Mouse (Mus musculus) MEL (cell line): Measurements from ENCODE around the gene Polr3gl. TPM values are rescaled to one million over a fixed set of nuclear protein-coding genes. Genes with fewer than 3 reads are reported as not detected.
A peak's percentile ranks its signal among the peaks of the same experiment; 100 is the strongest.

Source experiments
- DNase-seq: peaks from one replicate; pipeline ENCODE4 v3.0.0; 2011; ENCODE audit warnings: low read depth, low spot score
- H3K27ac ChIP-seq: 2 replicates; pipeline ENCODE4 v1.5.1; 2012; ENCODE audit warnings: low read depth, mild to moderate bottlenecking, control low read depth, low read length, moderate library complexity; ENCODE audit not compliant: control insufficient read depth
- H3K27me3 ChIP-seq, 2 experiments: fragments of 150-350 bp in 1 of 2; sonication (generic) in 1 of 2; 2 replicates each; pipeline ENCODE4 v1.6.1; 2012; ENCODE audit warnings: low read length in 2 of 2, mild to moderate bottlenecking in 2 of 2, improper control_type of control experiment in 1 of 2, moderate library complexity in 1 of 2; ENCODE audit not compliant: insufficient read depth in 2 of 2, control insufficient read depth in 1 of 2
- H3K36me3 ChIP-seq, 2 experiments: 2 replicates each; pipeline ENCODE4 v1.6.1; 2012 to 2014; ENCODE audit warnings: low read length in 2 of 2, improper control_type of control experiment in 1 of 2, inconsistent platforms in 1 of 2, mild to moderate bottlenecking in 1 of 2; ENCODE audit not compliant: insufficient read depth in 2 of 2, control insufficient read depth in 1 of 2
- H3K4me1 ChIP-seq, 2 experiments: fragments of 150-350 bp in 1 of 2; sonication (generic) in 1 of 2; 2 replicates each; pipeline ENCODE4 v1.6.1; 2012; ENCODE audit warnings: low read length in 2 of 2, improper control_type of control experiment in 1 of 2, mild to moderate bottlenecking in 1 of 2; ENCODE audit not compliant: insufficient read depth in 2 of 2, control insufficient read depth in 1 of 2
- H3K4me3 ChIP-seq, 2 experiments: fragments of 150-350 bp in 1 of 2; sonication (generic) in 1 of 2; 2 replicates each; pipeline ENCODE4 v1.5.1; 2012; ENCODE audit warnings: low read depth in 2 of 2, low read length in 2 of 2, mild to moderate bottlenecking in 2 of 2, moderate library complexity in 2 of 2, control low read depth in 1 of 2, improper control_type of control experiment in 1 of 2; ENCODE audit not compliant: control insufficient read depth in 1 of 2, insufficient read depth in 1 of 2
- H3K79me2 ChIP-seq: 2 replicates; pipeline ENCODE4 v1.6.1; 2012; ENCODE audit warnings: mild to moderate bottlenecking, low read length, moderate library complexity; ENCODE audit not compliant: control insufficient read depth, poor library complexity, insufficient read depth
- H3K9ac ChIP-seq: 2 replicates; pipeline ENCODE4 v1.6.1; 2012; ENCODE audit warnings: low read depth, mild to moderate bottlenecking, control low read depth, low read length, moderate library complexity; ENCODE audit not compliant: control insufficient read depth, poor library complexity, severe bottlenecking
- H3K9me3 ChIP-seq: fragments of 150-350 bp; sonication (generic); replicated peaks from 2 replicates; pipeline ENCODE4 v1.6.1; 2012; ENCODE audit warnings: mild to moderate bottlenecking, low read length, improper control_type of control experiment, moderate library complexity; ENCODE audit not compliant: insufficient read depth
- BHLHE40 ChIP-seq: IDR thresholded peaks from 2 replicates; pipeline ENCODE4 v1.6.1; 2012; ENCODE audit warnings: low read depth, mild to moderate bottlenecking, inconsistent platforms, low read length, improper control_type of control experiment, borderline replicate concordance
- CHD1 ChIP-seq: IDR thresholded peaks from 2 replicates; pipeline ENCODE4 v1.6.1; 2012; ENCODE audit warnings: low read depth, mild to moderate bottlenecking, inconsistent platforms, low read length, improper control_type of control experiment
- CHD2 ChIP-seq: IDR thresholded peaks from 2 replicates; pipeline ENCODE4 v1.6.1; 2011; ENCODE audit warnings: low read length, improper control_type of control experiment
- E2F4 ChIP-seq: IDR thresholded peaks from 2 replicates; pipeline ENCODE4 v1.6.1; 2011; ENCODE audit warnings: low read depth, low read length, improper control_type of control experiment, borderline replicate concordance
- ELF1 ChIP-seq: IDR thresholded peaks from 2 replicates; pipeline ENCODE4 v1.6.1; 2014; ENCODE audit warnings: low read depth, mild to moderate bottlenecking, inconsistent platforms, low read length, improper control_type of control experiment, moderate library complexity
- EP300 ChIP-seq, 2 experiments: IDR thresholded peaks; 2 replicates each; pipeline ENCODE4 v1.6.1; 2011; ENCODE audit warnings: improper control_type of control experiment in 2 of 2, low read length in 2 of 2, low read depth in 1 of 2, mild to moderate bottlenecking in 1 of 2
- ETS1 ChIP-seq: IDR thresholded peaks from 2 replicates; pipeline ENCODE4 v1.6.1; 2012; ENCODE audit warnings: low read depth, mild to moderate bottlenecking, inconsistent platforms, low read length, improper control_type of control experiment, moderate library complexity
- GATA1 ChIP-seq: IDR thresholded peaks from 2 replicates; pipeline ENCODE4 v1.6.1; 2011; ENCODE audit warnings: low read depth, low read length, improper control_type of control experiment
- HCFC1 ChIP-seq: IDR thresholded peaks from 2 replicates; pipeline ENCODE4 v1.6.1; 2012; ENCODE audit warnings: low read depth, mild to moderate bottlenecking, inconsistent platforms, low read length, improper control_type of control experiment, moderate library complexity
- JUND ChIP-seq: IDR thresholded peaks from 2 replicates; pipeline ENCODE4 v1.6.1; 2011; ENCODE audit warnings: low read depth, mild to moderate bottlenecking, improper control_type of control experiment, low read length
- MAFK ChIP-seq: IDR thresholded peaks from 2 replicates; pipeline ENCODE4 v1.6.1; 2011; ENCODE audit warnings: low read depth, mild to moderate bottlenecking, low read length, improper control_type of control experiment, borderline replicate concordance
- MAX ChIP-seq: IDR thresholded peaks from 2 replicates; pipeline ENCODE4 v1.6.1; 2011; ENCODE audit warnings: low read length, improper control_type of control experiment
- MAZ ChIP-seq: IDR thresholded peaks from 2 replicates; pipeline ENCODE4 v1.6.1; 2012; ENCODE audit warnings: low read depth, mild to moderate bottlenecking, inconsistent platforms, low read length, improper control_type of control experiment
- MEF2A ChIP-seq: IDR thresholded peaks from 2 replicates; pipeline ENCODE4 v1.6.1; 2014; ENCODE audit warnings: low read depth, mild to moderate bottlenecking, inconsistent platforms, low read length, improper control_type of control experiment; ENCODE audit not compliant: poor library complexity, insufficient replicate concordance, severe bottlenecking; ENCODE audit errors: extremely low read depth
- MXI1 ChIP-seq: IDR thresholded peaks from 2 replicates; pipeline ENCODE4 v1.6.1; 2011; ENCODE audit warnings: mild to moderate bottlenecking, low read depth, low read length, improper control_type of control experiment
- MYB ChIP-seq: IDR thresholded peaks from 2 replicates; pipeline ENCODE4 v1.6.1; 2011; ENCODE audit warnings: mild to moderate bottlenecking, low read depth, low read length, improper control_type of control experiment
- MYC ChIP-seq: IDR thresholded peaks from 2 replicates; pipeline ENCODE4 v1.6.1; 2011; ENCODE audit warnings: low read depth, mild to moderate bottlenecking, low read length, improper control_type of control experiment, moderate library complexity
- NELFE ChIP-seq: IDR thresholded peaks from 2 replicates; pipeline ENCODE4 v1.6.1; 2011; ENCODE audit warnings: low read depth, low read length, improper control_type of control experiment
- POLR2A ChIP-seq, 2 experiments: IDR thresholded peaks; 2 replicates each; pipeline ENCODE4 v1.6.1; 2011 to 2012; ENCODE audit warnings: low read length in 2 of 2, mild to moderate bottlenecking in 2 of 2, control low read depth in 1 of 2, improper control_type of control experiment in 1 of 2, low read depth in 1 of 2, moderate library complexity in 1 of 2; ENCODE audit not compliant: control insufficient read depth in 1 of 2, insufficient read depth in 1 of 2, poor library complexity in 1 of 2
- POLR2AphosphoS2 ChIP-seq: IDR thresholded peaks from 2 replicates; pipeline ENCODE4 v1.6.1; 2011; ENCODE audit warnings: low read length, improper control_type of control experiment
- POLR2AphosphoS5 ChIP-seq: IDR thresholded peaks from 2 replicates; pipeline ENCODE4 v1.6.1; 2012; ENCODE audit warnings: low read depth, borderline replicate concordance, mild to moderate bottlenecking, inconsistent platforms, low read length, moderate library complexity, mixed read lengths
- RAD21 ChIP-seq: IDR thresholded peaks from 2 replicates; pipeline ENCODE4 v1.6.1; 2011; ENCODE audit warnings: mild to moderate bottlenecking, low read depth, low read length, improper control_type of control experiment
- SIN3A ChIP-seq: IDR thresholded peaks from 2 replicates; pipeline ENCODE4 v1.6.1; 2012; ENCODE audit warnings: low read length, improper control_type of control experiment, inconsistent platforms
- SMC3 ChIP-seq: IDR thresholded peaks from 2 replicates; pipeline ENCODE4 v1.6.1; 2011; ENCODE audit warnings: low read depth, low read length, improper control_type of control experiment
- TAL1 ChIP-seq: IDR thresholded peaks from 2 replicates; pipeline ENCODE4 v1.6.1; 2012; ENCODE audit warnings: mild to moderate bottlenecking, inconsistent platforms, low read length, moderate library complexity, mixed read lengths
- UBTF ChIP-seq: IDR thresholded peaks from 2 replicates; pipeline ENCODE4 v1.6.1; 2012; ENCODE audit warnings: low read depth, mild to moderate bottlenecking, inconsistent platforms, low read length, improper control_type of control experiment, moderate library complexity, borderline replicate concordance; ENCODE audit not compliant: insufficient read depth
- USF1 ChIP-seq: IDR thresholded peaks from 2 replicates; pipeline ENCODE4 v1.6.1; 2014; ENCODE audit warnings: low read depth, mild to moderate bottlenecking, inconsistent platforms, low read length, improper control_type of control experiment, moderate library complexity
- ZC3H11A ChIP-seq: IDR thresholded peaks from 2 replicates; pipeline ENCODE4 v1.6.1; 2012; ENCODE audit warnings: low read depth, mild to moderate bottlenecking, inconsistent platforms, low read length, improper control_type of control experiment
- ZKSCAN1 ChIP-seq: IDR thresholded peaks from 2 replicates; pipeline ENCODE4 v1.6.1; 2012; ENCODE audit warnings: low read depth, mild to moderate bottlenecking, inconsistent platforms, low read length, improper control_type of control experiment, moderate library complexity
- ZMIZ1 ChIP-seq: IDR thresholded peaks from 2 replicates; pipeline ENCODE4 v1.6.1; 2012; ENCODE audit warnings: low read depth, mild to moderate bottlenecking, inconsistent platforms, low read length, improper control_type of control experiment, moderate library complexity
- ZNF384 ChIP-seq: IDR thresholded peaks from 2 replicates; pipeline ENCODE4 v1.6.1; 2012; ENCODE audit warnings: low read depth, mild to moderate bottlenecking, inconsistent platforms, low read length, improper control_type of control experiment
- polyA plus RNA-seq, 2 experiments: library from polyadenylated mRNA; stranded (reverse) in 1 of 2; unstranded in 1 of 2; fragments of >175 nt in 1 of 2; fragments of >200 nt in 1 of 2; gene quantifications; 2 replicates each; pipeline versions ENCODE4 v1.2.1 to v1.2.4; 2012; ENCODE audit warnings: low replicate concordance in 2 of 2, low read depth in 1 of 2; ENCODE audit not compliant: insufficient read length in 2 of 2, insufficient read depth in 1 of 2, missing spikeins in 1 of 2
- total RNA-seq: library from RNA; depleted of rRNA; stranded (reverse); fragments of 300-350 nt; gene quantifications from 2 replicates; pipeline ENCODE4 v1.2.3, GENCODE M21; 2012

Gene Polr3gl
- total and polyA plus RNA-seq, 3 experiments, result 31.1 to 39.8 TPM; not detected in 1

- peaks cover 5 to 19% of the 10 kb centered on the region in 2 experiments; a peak in 3 of 4 replicates for H3K4me1 ChIP-seq
- peak overlapping the region; percentile 87 for H3K9ac ChIP-seq
- peaks cover 11 to 27% of the 10 kb centered on the region in 2 experiments; a peak in 3 of 4 replicates for H3K36me3 ChIP-seq
- no peak for TF ChIP-seq POLR2AphosphoS5
- TF ChIP-seq TAL1, result no peak
- no peak for TF ChIP-seq MYB
- no peak for TF ChIP-seq POLR2A (IDR thresholded peaks at IDR 0.05; ENCODE audit: control insufficient read depth in 1 of 2, insufficient read depth in 1 of 2, low read depth in 1 of 2, low read length in 2 of 2, poor library complexity in 1 of 2)
- no peak for TF ChIP-seq NELFE
- no peak for TF ChIP-seq MYC
- no peak for TF ChIP-seq GATA1
- no peak for TF ChIP-seq MXI1
- no peak for TF ChIP-seq POLR2AphosphoS2
- TF ChIP-seq ZNF384, result no peak
- TF ChIP-seq MAZ, result no peak
- TF ChIP-seq, all 39 proteins: peak for 0
- Histone ChIP-seq H3K4me3 (peak overlapping the region; percentile 73 to 89), H3K27me3 (no peaks in the 10 kb centered on the region), H3K79me2 (peaks cover 13% of the 10 kb centered on the region), H3K9me3 (no peaks in the 10 kb centered on the region), H3K27ac (peak overlapping the region; percentile 80)
- no peak for DNase-seq
Observed at GRCm38 (mm10) chr3:96636448-96636847, 42.5 kb upstream of the Polr3gl start.

GRCm38 (mm10) chr3:96635906-96636305, 41.9 kb upstream of the Polr3gl start:
- DNase-seq, result peak; percentile 71
- peaks cover 17 to 31% of the 10 kb centered on the region in 2 experiments for H3K36me3 ChIP-seq
- no peak for TF ChIP-seq HCFC1
- no peak for TF ChIP-seq MAFK
- no peak for TF ChIP-seq MEF2A
- TF ChIP-seq ZMIZ1, result no peak
- TF ChIP-seq BHLHE40, result no peak
- no peak for TF ChIP-seq JUND
- TF ChIP-seq USF1, result no peak
- peak in 1 of 2 experiments; percentile 2; a peak in 2 of 4 replicates for TF ChIP-seq EP300 (IDR thresholded peaks at IDR 0.05; ENCODE audit: low read depth in 1 of 2, low read length in 2 of 2)
- no peak for TF ChIP-seq POLR2A (IDR thresholded peaks at IDR 0.05; ENCODE audit: control insufficient read depth in 1 of 2, insufficient read depth in 1 of 2, low read depth in 1 of 2, low read length in 2 of 2, poor library complexity in 1 of 2)
- no peak for TF ChIP-seq ZNF384
- no peak for TF ChIP-seq POLR2AphosphoS2
- TF ChIP-seq ZC3H11A, result no peak
- no peak for TF ChIP-seq MYB
- TF ChIP-seq MAX, result peak; percentile 27; the same call in 1 of the 2 replicates
- no peak for TF ChIP-seq CHD2
- TF ChIP-seq RAD21, result no peak
- TF ChIP-seq ELF1, result no peak
- TF ChIP-seq UBTF, result no peak
- no peak; the same call in 1 of the 2 replicates for TF ChIP-seq SIN3A
- TF ChIP-seq ZKSCAN1, result no peak
- TF ChIP-seq POLR2AphosphoS5, result no peak
- TF ChIP-seq GATA1, result peak; percentile 29; the same call in 1 of the 2 replicates
- TF ChIP-seq ETS1, result 0 out of 2 replicates have a peak, but pooled peaks have one; percentile 9
- no peak for TF ChIP-seq CHD1
- TF ChIP-seq NELFE, result no peak
- TF ChIP-seq SMC3, result no peak
- TF ChIP-seq MXI1, result no peak
- TF ChIP-seq E2F4, result peak; percentile 10; the same call in 1 of the 2 replicates

More at GRCm38 (mm10) chr3:96635906-96636305, 41.9 kb upstream of the Polr3gl start:
- H3K4me1 ChIP-seq, result peaks cover 6 to 19% of the 10 kb centered on the region in 2 experiments
- peak overlapping the region; percentile 73 to 89 for H3K4me3 ChIP-seq
- peak overlapping the region; percentile 87 for H3K9ac ChIP-seq
- H3K27ac ChIP-seq, result peak overlapping the region; percentile 80
- peaks cover 17% of the 10 kb centered on the region for H3K79me2 ChIP-seq
- H3K9me3 ChIP-seq, result no peaks in the 10 kb centered on the region
- no peaks in the 10 kb centered on the region for H3K27me3 ChIP-seq
